Mouse (Mus musculus) ES-Bruce4 (cell line): ENCODE results near the gene Arhgef2.

ENCODE experiments used
- CTCF ChIP-seq: IDR thresholded peaks from one replicate; pipeline ENCODE4 v1.8.1; 2011; ENCODE audit warnings: low read depth, low read length
- EP300 ChIP-seq: IDR thresholded peaks from 2 replicates; pipeline ENCODE4 v1.6.1; 2011; ENCODE audit warnings: low read depth, low read length; ENCODE audit not compliant: insufficient read depth
- POLR2A ChIP-seq: IDR thresholded peaks from one replicate; pipeline ENCODE4 v1.8.1; 2011; ENCODE audit warnings: low read length; ENCODE audit not compliant: insufficient read depth

DNA sequence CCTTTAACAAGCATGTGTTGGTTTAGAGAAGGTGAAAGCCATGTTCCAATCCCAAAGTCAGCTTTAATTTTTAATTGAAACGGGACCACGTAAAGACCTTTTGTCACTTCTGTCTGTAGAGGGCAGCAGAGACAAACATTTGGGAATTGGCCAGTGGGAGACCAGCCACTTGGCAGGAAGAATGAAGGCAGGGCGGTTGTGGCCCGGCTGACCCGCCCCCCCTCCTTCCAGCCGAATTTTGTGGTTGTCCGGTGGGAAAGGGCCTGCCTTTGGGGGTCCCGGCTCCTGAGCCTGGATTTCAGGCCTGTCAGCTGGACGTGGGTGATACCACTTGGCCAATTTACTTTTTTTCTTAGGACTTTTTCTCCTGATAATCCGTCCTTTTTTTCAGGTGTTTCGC, 71.6 kb downstream of the Arhgef2 start:
- TF ChIP-seq POLR2A (no peak), EP300 (no peak), CTCF (peak; percentile 49)
